Mouse (Mus musculus) megakaryocyte-erythroid progenitor cell, adult 5-6 weeks (primary cell): ENCODE measurements around the gene Sugct. TPM values are rescaled to one million over a fixed set of nuclear protein-coding genes. Genes with fewer than 3 reads are reported as not detected.

ENCODE experiments used
- ATAC-seq: replicated peaks from 2 replicates; pipeline ENCODE4 v1.8.0; 2016; ENCODE audit warnings: mild to moderate bottlenecking, inconsistent platforms; ENCODE audit not compliant: severe bottlenecking, poor library complexity, low FRiP score, low TSS enrichment
- total RNA-seq, 2 experiments: library from RNA; stranded (forward) in 1 of 2; stranded (reverse) in 1 of 2; fragments of 200-1000, 215-1000 nt in 1 of 2; fragments of >200 nt in 1 of 2; fragmentation: Nextera tagmentation in 1 of 2; gene quantifications; 2 replicates each; pipeline ENCODE4 v1.2.3; 2014 to 2017

Gene Sugct
- total RNA-seq (2014; fragmentation: Nextera tagmentation), result 2.2 TPM in 1 of 2 replicates, not detected in the other
- 1.1 TPM in 1 of 2 replicates, not detected in the other for total RNA-seq (2017)

DNA sequence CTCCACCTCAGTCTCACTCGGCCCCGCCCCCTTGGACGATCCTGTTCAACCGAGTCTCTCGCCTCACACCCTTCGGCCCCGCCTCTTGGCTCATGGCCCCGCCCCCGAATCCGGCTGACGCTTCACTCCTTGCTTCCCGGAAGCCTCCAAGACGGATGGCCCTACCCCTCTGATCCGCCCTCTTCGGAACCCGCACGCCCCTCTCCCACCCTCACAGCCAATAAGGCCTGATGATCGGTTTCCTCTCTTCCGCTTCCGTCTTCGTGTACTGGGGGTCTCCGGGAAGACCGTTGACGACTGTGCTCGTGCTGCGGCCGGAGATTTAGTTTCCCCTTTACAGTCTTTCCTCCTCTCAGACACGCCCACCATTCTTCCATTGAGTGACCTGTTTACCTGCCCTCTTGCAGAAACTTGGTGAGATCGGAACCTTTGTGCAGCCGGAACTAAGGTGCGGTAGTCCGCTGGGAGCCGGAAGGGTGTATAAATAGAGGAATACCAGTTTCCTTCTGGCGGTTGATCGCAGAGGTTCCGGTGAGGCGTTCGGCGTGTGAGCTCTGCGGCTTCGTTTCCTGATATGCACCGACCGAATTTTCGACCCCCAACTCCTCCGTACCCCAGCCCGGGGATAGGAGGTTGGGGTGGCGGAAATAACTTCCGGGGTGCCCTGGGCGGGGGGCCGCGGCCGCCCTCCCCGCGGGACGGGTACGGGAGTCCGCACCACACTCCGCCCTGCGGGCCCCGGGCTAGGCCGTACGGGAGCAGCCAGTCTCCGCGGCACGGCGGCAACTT, at the start of gene Sugct, which contains the start of gene Mplkip:
TSS of gene Sugct (minus strand) at position 643 of the 789 bp plus-strand sequence.
TSS of gene Mplkip (plus strand) at position 282 of the 789 bp plus-strand sequence.
- ATAC-seq, result peak; percentile 94

DNA sequence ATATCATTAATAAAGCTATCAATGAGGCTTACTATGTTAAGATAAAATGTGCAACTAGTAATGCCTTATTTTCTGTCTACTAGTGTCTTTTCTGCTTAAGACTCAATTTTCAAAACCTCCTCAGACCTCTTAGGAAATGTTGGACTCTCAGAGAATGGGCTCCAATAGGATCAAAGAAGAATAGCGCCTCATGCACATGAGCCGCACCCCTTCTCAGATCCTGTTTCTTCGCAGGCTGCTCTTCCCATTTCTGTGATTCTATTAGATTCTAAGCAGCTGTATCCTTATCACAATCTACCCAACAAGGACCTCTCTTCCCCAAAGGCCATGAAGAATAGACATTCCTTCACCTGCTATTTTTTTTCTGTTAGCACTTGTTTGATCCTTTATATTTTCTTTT, 33.4 kb upstream of the Sugct start:
- ATAC-seq, result no peak

DNA sequence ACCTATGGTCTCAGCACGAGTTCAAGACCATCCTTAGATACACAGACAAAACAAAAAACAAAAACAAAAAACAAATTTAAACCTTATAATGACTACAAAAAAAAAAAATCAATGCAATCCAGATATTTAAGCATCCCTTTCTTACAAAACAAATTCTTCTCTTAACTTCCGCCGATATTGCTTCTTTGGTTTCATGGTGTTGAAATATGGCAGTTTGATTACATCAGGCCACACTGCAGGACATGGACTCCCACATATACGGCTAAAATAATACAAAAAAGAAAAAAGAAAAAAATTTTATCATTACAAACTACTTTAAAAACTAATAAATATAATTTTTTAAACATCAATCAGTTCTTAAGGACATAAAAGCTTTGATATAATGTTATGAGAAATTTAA, 32.6 kb upstream of the Sugct start:
- ATAC-seq, result no peak

DNA sequence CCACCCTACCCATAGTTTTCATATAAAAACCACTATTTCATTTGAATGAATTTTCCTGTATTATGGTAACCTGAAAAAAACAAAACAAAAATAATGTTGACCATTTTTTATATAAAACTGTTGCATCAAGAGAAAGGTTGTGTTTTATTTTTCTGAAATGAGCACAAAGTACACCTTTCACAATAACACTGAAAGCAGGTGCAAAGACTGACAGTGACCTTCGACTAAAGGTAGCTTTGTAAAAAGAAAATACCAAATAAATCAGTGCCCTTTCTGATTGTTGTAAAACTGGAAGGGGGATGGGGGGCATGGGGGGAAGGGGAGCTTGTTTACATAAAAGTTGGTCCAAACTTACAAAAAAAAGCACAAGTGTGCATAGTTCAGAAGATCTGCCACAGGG, 22.0 kb upstream of the Sugct start:
- no peak for ATAC-seq

DNA sequence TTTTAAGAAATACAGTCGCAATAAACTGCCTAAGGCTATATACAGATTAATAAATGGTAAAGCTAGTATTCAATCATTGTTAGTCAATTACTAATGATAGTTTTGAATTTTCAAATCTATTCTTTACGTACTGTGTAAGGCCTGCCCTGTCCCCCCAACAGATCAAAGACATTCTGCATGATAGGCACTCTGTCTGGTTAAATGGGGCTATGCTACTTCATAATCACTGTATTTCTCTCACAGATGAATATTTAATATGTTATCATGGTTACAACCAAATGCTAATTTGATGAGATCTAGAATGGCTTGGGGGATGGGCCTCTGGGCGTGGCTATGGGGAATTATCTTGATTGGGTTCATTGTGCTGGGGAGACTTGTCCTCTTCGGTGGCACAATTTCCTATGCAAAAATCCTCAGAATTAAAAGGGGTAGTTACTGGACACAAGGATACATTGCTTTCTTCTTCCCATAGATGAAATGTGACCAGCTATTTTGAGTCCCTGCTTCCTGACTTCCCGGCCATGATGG, 13.5 kb upstream of the Sugct start:
- ATAC-seq, result no peak

DNA sequence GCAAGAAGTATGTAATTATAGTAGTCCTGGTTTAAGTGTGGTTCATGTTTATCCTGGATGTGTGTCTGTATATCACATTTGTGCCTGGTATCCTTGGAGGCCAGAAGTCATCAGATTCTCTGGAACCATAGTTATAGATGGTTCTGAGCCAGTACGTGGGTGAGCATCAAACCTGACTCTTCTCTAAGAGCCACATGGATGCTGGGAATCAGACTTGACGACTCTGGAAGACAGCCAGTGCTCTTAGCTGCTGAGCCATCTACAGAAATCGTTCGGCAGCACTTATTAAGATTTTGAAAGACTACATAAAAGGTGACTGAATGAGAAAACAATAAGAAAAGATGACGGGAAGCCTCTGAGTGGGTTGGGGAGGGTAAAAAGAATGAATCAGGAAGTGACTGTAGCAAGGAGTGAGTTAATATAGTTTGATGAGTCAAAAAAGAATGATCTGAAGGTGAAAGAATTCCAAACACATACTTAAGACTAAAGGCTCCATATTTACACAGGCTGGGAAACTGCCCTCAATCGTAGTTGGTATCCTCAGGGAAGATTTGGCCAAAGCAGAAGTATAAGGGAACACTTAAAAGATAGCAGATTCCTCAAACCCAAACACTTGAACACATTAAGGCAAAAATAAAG, 10.0 kb upstream of the Sugct start:
- ATAC-seq, result no peak

DNA sequence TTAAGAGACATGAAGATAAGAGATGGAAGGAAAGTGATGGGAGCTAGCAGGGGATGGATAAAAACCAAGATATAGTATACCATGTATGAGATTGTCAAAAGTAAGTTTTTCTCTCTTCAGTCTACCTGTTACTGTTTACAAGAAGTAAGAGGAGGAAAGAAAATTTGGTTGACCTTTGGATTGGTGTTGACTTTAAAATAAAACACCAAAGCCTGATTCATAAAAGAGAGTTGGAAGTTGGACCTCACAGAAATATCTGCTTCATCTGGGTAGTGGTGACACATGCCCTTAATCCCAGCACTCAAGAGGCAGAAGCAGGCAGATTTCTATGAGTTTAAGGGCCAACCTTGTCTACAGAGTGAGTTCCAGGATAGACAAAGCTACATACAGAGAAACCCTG, 7.0 kb upstream of the Sugct start:
- no peak for ATAC-seq

DNA sequence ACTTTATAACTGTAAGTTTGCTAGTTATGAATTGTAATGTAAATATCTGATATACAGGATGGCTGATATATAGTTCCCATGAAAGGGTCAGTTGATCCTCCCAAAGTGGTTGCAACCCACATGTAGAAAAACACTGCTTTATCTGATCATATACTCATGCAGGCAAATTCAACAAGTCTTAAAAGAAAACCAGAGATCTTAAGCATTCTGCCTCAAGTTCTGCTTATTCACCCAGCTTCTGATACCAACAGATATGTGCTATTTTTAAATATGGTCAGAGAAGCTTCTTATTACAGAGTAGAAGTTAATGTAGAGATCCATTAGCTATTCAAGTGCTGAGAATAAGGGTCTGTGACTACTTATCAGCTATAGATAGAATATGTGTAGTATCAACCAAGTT, 6.0 kb upstream of the Sugct start:
- ATAC-seq, result 0 out of 2 replicates have a peak, but pooled peaks have one; percentile 40

DNA sequence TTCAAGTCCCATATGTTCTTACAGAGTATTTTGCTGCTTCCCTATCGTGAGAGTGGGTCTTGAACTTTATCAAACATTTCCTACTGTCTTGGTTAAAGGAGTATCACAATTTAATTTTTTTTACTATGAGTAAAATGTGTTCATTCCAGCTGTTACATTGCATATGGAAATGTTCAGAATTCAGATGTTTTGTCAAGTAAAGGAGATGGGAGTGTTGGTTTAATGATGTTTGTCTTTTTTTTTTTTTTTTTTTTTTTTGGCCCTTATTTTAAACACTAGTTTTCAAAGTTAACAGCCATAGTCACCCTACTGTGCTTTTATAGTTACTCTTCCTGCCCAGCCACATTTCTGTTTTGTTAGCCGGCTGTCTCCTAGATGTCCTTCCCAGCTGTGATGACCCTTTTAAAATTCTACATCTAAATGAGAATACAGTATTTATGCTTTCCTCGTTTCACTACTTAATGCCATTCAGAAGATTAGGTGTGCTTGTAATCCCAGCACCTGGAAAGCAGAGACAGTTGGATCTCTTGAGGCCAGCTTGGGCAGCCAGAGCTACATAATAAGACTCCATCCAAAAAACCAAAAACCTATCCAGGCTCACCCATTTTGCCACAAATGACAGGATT, 4.8 kb upstream of the Sugct start:
- ATAC-seq, result no peak

DNA sequence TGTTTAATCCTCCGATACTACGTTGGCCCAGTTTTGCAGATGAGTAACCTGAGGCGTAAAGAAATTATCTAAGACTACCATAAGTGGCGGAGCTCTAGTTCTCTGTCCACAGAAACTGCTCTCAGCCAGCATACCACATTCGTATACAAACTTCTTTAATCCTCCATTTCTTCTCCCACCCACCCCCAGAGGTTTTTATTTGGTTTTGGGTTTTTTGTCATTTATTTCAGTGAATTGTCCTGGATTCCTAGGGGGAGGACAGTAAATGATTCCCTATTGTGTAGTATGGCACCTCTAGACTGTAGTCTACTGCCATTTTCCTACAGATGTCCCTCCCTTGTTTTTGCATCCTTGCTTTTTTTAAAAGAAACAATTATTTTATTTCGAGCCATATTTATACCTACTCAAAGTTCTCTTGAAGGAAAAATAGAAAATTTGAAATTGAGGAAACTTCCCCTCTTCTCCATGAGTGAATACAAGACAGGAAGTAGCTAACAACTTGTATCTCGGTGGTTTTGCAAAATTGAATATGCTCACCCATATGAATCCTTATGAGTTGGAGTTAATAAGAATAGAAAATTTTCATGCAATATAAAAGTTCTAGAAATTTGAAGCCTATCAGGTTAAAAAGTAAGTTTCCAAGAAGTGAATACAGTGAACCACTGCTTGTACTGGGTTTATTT, 686 bp upstream of the Sugct start:
- ATAC-seq, result no peak

DNA sequence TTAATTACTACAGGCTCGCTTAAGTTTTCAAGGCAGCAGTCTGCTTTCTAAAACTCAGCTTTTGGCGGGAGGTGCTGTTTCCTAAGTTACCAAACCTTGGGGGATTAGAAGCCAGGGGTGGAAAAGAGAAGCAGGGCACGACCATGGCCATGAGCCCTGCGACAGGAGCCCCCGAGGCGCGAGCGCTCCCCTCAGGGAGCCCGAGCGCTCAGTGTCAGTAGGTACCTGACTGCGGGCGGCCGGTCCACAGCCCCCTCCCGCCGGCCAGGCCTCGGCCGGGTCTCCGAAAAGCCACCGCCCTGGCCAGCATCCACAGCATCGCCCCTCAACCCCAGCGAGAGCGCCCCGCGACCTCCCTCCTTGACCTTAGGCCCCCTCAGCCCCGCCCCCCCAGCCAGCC, 939 bp downstream of the Sugct start:
- peak; percentile 41 for ATAC-seq

DNA sequence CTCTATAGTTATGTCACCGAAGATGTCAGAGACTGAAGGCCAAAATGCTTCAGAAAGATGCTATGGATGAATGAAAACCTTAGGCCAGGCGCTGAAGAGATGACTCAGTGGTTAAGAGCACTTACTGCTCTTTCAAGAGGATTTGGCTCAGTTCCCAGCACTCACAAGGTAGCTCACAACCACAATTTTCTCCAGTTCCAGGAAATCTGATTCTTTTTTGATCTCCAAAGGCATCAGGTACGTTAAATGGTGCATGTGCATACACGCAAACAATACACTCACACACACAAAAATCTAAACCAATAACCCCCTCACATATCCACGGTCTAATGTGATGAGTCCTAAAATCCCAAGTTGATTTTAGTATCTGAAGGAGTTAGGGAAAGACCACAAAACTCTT, 1.5 kb downstream of the Sugct start:
- ATAC-seq, result no peak

DNA sequence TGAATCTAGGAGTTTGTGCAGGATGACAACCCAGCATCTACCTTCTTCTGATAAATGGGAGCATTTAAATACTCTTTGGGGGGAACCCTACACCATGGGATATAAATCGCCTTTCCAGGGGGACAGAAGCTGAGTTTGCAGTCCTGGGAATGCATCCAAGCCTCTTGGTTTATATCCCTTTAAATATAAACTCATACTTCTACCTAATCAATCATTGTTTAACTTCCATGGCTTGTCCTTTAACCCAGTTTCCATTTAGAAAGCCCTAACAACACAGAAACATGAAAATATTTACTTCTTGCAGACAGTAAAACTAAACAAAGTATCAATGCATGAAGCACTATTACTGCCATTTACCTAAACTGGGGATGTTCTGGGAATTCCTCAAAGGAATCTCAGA, 3.9 kb downstream of the Sugct start:
- no peak for ATAC-seq

DNA sequence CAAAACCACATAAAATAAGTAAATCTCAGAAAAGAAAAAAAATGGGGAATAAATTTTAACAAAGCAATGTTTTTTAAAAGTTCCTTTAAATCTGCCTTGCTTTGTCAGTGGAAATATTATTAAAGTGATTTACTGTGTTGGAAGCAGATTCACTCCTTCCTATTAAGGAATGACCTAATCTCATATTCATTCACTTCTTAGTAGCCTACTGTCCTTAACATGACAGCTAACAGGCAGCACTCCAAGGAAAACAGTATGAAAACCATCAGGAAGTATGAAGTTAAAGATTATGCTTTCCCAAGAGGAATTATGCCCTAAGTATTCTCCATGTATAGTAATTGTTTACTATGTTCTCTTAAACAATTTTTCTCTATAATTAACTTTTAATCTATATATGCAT, 4.7 kb downstream of the Sugct start:
- no peak for ATAC-seq

DNA sequence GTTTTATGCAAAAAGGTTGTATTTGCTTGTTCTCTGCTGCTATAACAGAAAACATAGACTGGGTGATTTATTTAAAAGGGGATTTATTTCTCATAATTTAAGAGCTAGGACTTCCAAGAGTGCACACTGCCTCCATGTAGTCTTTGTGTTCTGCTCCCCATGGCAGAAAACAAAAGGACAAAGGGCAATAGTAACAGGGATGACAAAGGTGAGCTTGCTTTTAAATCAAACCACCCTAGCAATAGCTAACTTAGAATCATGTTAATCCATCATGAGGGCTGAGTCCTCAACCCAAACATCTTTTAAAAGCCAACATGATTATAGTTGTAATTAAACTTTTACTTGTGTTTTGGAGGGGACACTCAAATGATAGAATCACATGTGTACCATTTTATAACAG, 5.9 kb downstream of the Sugct start:
- ATAC-seq, result no peak

DNA sequence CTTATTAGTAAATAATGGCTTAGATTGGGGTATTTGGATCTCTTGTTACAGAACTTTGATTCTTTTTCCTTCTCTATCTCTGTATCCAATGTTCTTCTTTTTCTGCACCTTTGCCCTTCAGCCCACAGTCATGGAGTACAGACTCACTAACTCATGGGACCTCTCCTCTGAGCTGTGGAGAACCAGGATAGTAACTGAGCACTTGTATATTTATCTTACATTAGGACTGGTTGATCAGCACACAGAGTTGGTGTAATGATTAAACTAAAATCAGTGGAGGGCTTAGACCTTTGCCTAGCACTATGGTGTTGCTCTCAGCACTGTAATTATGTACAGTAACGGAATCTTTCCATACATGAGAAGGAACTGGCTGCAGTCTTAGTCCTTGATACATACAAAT, 24.2 kb downstream of the Sugct start:
- ATAC-seq, result no peak

DNA sequence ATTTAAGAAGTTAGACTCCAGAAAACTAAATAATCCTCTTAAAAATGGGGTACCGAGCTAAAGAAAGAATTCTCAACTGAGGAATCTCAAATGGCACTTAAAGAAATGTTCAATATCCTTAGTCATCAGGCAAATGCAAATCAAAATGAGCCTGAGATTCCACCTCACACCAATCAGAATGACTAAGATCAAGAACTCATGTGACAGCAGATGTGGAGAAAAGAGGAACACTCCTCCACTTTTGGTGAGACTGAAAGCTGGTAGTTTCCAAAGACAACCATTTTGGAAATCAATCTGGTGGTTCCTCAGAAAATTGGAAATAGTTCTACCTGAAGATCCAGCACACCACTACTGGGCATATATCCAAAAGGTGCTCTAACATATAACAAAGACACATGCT, 28.0 kb downstream of the Sugct start:
- no peak for ATAC-seq

DNA sequence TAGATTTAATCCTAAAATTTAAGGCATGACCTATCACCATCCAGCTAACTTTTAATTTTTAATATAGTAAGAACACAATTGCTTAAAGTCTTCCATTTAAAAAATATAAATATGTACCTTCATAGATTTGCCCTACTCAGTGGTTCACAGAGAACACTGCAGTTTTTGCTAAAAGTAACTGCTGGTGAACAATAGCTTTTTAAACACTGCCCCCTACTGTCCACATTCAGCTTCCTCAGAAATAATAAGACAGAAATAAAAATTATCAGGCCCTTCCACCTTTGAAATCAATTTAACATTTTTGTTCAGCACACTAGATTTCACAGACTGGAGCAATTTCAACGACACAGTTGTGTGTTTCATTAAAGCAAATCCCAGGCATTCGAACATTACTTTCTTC, 53.1 kb downstream of the Sugct start:
- no peak for ATAC-seq

DNA sequence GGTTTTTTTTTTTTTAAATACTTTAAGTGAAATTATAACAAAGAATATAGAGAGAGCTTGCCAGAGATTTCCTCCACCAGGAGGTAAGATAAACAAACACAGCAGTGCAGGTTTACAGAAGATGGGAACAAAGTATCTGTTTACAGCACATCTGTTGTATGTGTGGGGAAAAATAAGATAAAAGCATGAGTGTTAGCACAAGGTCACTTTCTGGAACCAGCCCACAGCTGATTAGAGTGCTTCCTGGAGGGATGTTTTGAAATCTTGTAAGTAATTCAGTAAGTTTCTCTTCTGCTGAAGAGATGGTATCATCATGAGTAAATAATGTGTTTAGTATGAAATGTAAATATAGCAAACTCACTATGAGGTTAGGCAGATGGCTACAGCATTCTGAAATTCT, 57.3 kb downstream of the Sugct start:
- peak; percentile 50; the same call in 1 of the 2 replicates for ATAC-seq

DNA sequence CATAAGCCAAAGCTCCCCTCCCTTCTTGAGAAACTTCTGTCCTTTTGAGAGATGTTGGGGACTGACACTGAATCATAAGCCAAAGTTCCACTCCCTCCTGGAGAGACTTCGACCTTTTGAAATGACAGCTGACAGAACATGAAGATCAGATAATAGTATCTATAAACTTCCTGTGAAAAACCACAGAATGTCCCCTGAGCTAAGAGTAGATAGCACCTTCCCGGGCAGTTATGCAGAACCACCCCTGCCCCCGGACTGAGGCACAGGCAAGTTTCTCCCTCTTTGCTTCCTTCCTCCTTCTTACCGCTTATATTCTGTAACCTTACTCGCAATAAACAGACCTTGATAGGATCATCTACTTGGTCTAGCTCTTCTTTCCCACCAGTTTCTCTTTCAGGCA, 68.2 kb downstream of the Sugct start:
- ATAC-seq, result no peak
